Mouse (Mus musculus): ENCODE measurements around the gene Vmn1r158. TPM values are rescaled to one million over a fixed set of nuclear protein-coding genes. Genes with fewer than 3 reads are reported as not detected.
"Not testable (repeated sequence)": the region's sequence is repeated elsewhere in the genome, so short reads cannot be mapped to it uniquely, and the experiment has no call there.

Vmn1r158 gene
- polyA plus RNA-seq (2015; fragmentation: Nextera tagmentation; extraction: Ambion mirVana): not detected in 2 replicates

- not testable (repeated sequence) for H3K27me3 ChIP-seq (replicated peaks; ENCODE audit: control insufficient read depth, insufficient read depth, low read length); ATAC-seq; H3K27ac ChIP-seq (ENCODE audit: low read depth, low read length); H3K9me3 ChIP-seq (ENCODE audit: control insufficient read depth, low read length); H3K9ac ChIP-seq (ENCODE audit: low read depth, low read length); H3K4me1 ChIP-seq (ENCODE audit: control insufficient read depth, insufficient read depth, low read depth, low read length); H3K36me3 ChIP-seq (ENCODE audit: control insufficient read depth, insufficient read depth, low read length); H3K4me3 ChIP-seq (ENCODE audit: low read length); H3K4me2 ChIP-seq (ENCODE audit: low read length)
- WGBS: 57% methylated on average over 2 of the region's 2 CpGs
Measured at GRCm38 (mm10) chr7:22790682-22791081, at the start of gene Vmn1r158. Vmn1r158 (minus strand) TSS chr7:22790782.

GRCm38 (mm10) chr7:22775981-22776380 lies 14.6 kb downstream of the Vmn1r158 start:
- 83% methylated on average over 4 of the region's 11 CpGs for WGBS
- ATAC-seq; H3K9me3 ChIP-seq (ENCODE audit: control insufficient read depth, low read length): not testable (repeated sequence)

GRCm38 (mm10) chr7:22761397-22761796 lies 29.2 kb downstream of the Vmn1r158 start, which contains the start of gene Vmn1r157:
Vmn1r157 (plus strand) TSS chr7:22761697.
- H3K9ac ChIP-seq (ENCODE audit: low read depth, low read length); ATAC-seq; H3K9me3 ChIP-seq (ENCODE audit: control insufficient read depth, low read length); H3K36me3 ChIP-seq (ENCODE audit: control insufficient read depth, insufficient read depth, low read length); H3K27ac ChIP-seq (ENCODE audit: low read depth, low read length); H3K27me3 ChIP-seq (replicated peaks; ENCODE audit: control insufficient read depth, insufficient read depth, low read length); H3K4me3 ChIP-seq (ENCODE audit: low read length); H3K4me2 ChIP-seq (ENCODE audit: low read length); H3K4me1 ChIP-seq (ENCODE audit: control insufficient read depth, insufficient read depth, low read depth, low read length): not testable (repeated sequence)
- WGBS: 44% methylated on average over 2 of the region's 3 CpGs

More at GRCm38 (mm10) chr7:22775981-22776380, 14.6 kb downstream of the Vmn1r158 start:
- not testable (repeated sequence) for H3K27me3 ChIP-seq (replicated peaks; ENCODE audit: control insufficient read depth, insufficient read depth, low read length); H3K9ac ChIP-seq (ENCODE audit: low read depth, low read length); H3K4me1 ChIP-seq (ENCODE audit: control insufficient read depth, insufficient read depth, low read depth, low read length); H3K4me2 ChIP-seq (ENCODE audit: low read length); H3K4me3 ChIP-seq (ENCODE audit: low read length); H3K27ac ChIP-seq (ENCODE audit: low read depth, low read length); H3K36me3 ChIP-seq (ENCODE audit: control insufficient read depth, insufficient read depth, low read length)

Other genes starting within 250 kb of the Vmn1r158 start
- gene Gm4201, start 225.4 kb downstream of the Vmn1r158 start, polyA plus RNA-seq (2015; fragmentation: Nextera tagmentation; extraction: Ambion mirVana): not detected in 2 replicates
- not detected in 2 replicates for gene Gm4565, start 202.7 kb downstream of the Vmn1r158 start, polyA plus RNA-seq (2015; fragmentation: Nextera tagmentation; extraction: Ambion mirVana)
- gene Vmn1r155, start 132.8 kb downstream of the Vmn1r158 start, polyA plus RNA-seq (2015; fragmentation: Nextera tagmentation; extraction: Ambion mirVana): not detected in 2 replicates
- not detected in 2 replicates for gene Gm8693, start 98.5 kb downstream of the Vmn1r158 start, polyA plus RNA-seq (2015; fragmentation: Nextera tagmentation; extraction: Ambion mirVana)
- not detected in 2 replicates for gene Gm4567, start 71.1 kb downstream of the Vmn1r158 start, polyA plus RNA-seq (2015; fragmentation: Nextera tagmentation; extraction: Ambion mirVana)
- not detected in 2 replicates for gene Vmn1r157, start 29.1 kb downstream of the Vmn1r158 start, polyA plus RNA-seq (2015; fragmentation: Nextera tagmentation; extraction: Ambion mirVana)
- gene Vmn1r159, start 52.8 kb upstream of the Vmn1r158 start, polyA plus RNA-seq (2015; fragmentation: Nextera tagmentation; extraction: Ambion mirVana): not detected in 2 replicates
- gene Vmn1r160, start 80.4 kb upstream of the Vmn1r158 start, polyA plus RNA-seq (2015; fragmentation: Nextera tagmentation; extraction: Ambion mirVana): not detected in 2 replicates
- gene Gm4214, start 193.9 kb upstream of the Vmn1r158 start, polyA plus RNA-seq (2015; fragmentation: Nextera tagmentation; extraction: Ambion mirVana): not detected in 2 replicates
- gene Gm4216, start 229.1 kb upstream of the Vmn1r158 start, polyA plus RNA-seq (2015; fragmentation: Nextera tagmentation; extraction: Ambion mirVana): not detected in 2 replicates

Measured in hindbrain, embryonic 16.5 days (tissue).